Mouse (Mus musculus): Measurements from ENCODE around the gene Cacna1b. TPM values are rescaled to one million over a fixed set of nuclear protein-coding genes. Genes with fewer than 3 reads are reported as not detected.

Cacna1b gene
- not detected for total RNA-seq (2021)
- long read RNA-seq, experiment 1, result 0 reads
- long read RNA-seq, experiment 2, result 0 reads

DNA sequence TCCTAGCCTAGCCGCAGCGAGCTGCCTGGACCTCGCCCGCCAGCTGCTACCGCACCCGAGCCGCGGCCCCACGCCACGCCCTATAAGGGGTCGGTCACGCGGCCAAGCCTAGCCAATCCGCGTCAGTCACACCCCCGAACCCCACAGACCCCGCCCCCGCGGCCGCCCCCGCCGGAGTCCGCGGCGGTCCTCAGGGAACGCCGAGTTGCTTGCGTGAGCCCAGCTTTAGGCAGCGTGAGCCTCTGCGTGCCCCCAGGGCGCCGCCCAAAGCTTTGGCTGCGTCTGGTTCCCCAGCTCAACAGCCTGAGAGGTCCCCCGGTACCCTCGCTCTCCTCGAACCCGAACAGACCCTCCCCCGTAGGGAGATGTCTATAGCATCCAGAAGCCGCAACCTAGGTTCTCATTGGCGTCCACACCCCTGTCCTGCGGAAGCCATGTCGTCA is at the start of gene Cacna1b:
Gene Cacna1b (minus strand): TSS at position 38 of the 443 bp plus-strand sequence.
- DNase-seq (ENCODE audit: low spot score), result peak; percentile 2

DNA sequence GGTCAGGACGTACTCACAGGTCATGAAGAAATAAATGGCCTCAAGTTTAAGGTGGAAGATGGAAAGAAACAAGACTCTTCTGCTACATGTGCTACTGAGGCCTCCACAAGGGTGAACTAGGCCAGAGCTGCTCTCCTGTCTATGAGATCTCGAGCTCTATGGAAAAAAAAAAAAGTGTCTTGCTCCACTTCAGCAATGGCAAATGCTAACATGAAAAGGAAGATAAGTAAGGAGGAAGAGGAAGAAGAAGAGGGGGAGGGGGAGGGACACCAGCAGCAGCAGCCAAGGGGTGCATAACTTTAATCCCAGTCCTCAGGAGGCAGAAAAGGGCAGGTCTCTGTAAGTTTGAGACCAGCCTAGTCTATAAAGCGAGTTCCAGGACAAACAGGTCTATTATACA is 46.8 kb upstream of the Cacna1b start:
- no peak for DNase-seq (ENCODE audit: low spot score)

DNA sequence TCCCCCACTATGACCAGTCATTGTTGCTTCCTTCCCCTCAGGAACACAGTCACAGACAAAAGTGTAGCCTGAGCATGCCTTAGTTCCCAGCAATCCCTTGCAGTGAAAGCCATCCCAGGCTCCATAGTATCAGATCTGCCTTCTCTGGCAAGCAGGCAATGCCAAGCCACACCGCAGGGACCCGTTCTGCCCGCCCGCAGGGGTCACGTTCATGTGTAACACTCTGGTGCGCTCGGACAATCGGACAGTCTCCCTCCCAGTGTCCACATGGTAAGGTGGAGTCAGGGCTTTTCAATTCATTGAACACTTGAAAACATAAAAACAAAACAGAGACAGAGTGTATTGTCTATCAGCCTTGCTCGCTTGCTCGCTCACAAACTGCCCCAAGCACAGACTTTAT is 44.7 kb upstream of the Cacna1b start:
- no peak for DNase-seq (ENCODE audit: low spot score)

DNA sequence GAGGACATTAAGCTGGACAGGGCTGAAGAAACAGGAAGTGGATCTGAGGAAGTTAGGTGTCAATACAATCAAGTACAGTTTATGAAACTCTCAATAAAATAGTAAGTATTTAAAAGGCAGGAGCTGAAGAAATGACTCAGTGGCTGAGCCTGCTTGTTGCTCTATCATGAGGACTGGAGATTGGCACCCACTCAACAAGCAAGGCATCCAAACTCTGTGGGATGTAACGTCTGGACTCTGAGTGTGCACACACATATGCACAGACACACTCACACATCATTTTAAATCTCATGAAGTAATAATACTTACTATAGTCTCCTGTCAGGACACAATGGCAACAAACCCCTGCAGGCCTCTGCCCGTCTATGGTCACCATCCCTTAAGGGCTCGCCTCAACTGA is 44.1 kb upstream of the Cacna1b start:
- no peak for DNase-seq (ENCODE audit: low spot score)

DNA sequence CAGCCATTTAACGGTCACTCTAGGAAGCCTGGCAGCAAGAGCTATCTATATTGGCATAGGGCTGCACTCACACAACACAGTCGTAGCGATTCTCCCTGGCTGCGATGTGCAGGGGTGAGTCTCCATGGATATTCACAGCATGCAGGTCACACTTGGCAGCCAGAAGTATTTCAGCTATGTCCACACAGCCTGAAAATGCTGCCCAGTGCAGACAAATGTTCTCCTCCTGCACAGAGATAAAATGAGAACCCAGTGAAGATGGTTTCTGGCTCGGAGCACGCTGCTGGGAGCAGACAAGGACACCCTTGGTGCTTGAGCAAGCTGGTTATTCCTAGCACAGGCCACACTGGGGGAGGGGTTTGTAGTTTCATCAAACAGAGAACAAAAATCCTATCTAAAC is 43.2 kb upstream of the Cacna1b start:
- peak; percentile 55 for DNase-seq (ENCODE audit: low spot score)

DNA sequence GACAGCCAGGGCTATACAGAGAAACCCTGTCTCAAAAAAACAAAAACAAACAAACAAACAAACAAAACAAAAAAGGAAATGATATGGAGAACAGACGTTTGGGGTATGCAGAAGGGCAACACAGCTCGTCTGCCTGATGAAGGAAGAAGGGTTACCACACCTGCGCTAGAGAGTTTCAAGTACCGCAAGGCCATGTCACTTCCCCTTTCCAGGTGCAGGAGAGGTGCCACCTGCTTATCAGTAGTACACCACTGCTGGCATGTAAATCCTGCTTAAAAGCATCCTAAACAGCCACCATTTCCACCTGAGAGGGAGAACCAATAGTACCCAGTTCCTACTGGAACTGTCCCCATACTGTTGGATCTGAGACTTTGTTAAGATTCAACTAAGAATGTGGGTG is 42.7 kb upstream of the Cacna1b start:
- no peak for DNase-seq (ENCODE audit: low spot score)

DNA sequence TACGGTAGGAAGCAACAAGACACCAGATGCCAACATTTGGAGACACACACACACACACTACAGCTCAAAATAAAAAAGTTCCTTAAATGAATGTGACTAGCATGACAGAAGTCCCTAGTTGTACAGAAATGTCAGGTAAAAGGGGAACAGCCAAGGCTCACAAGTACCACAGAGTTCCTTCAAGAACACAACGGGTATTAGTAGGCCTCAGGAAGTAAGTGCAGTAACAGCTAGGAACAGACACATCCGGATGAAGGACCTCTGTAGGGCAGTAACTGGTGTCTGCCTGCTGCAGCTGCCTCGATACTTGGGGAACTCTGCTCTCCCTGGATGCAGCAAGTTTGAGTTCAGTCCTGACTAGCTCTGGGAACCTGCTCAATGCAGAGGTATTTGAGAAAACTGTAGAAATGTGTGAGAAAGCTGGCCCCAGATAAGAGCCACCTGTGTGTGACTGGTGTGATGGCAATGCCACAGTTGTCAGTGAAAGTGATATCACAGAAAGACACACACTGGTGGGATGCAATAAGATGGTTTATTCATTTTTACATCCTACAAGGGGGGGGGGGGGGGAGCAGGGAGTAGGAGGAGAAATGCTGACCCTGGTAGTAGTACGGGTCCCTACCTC is 34.0 kb upstream of the Cacna1b start:
- no peak for DNase-seq (ENCODE audit: low spot score)

DNA sequence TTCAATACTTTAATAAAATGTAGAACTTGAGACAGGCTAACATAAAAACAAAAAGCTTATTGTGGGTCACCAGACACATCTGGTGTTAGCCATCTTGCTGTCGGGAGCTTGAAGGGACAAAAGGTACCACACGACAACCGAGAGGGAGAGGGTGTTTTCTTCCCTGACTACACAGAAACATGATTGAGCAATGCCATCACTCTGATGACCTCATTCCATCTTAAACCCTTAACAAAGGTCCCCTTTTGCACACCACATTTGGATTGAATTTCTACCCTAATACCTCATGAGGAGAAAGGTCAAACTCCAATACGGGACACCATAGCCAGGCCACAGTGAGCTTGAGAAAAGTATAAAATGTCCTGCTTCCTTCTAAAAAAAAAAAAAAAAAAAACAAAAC is 24.3 kb upstream of the Cacna1b start:
- no peak for DNase-seq (ENCODE audit: low spot score)

DNA sequence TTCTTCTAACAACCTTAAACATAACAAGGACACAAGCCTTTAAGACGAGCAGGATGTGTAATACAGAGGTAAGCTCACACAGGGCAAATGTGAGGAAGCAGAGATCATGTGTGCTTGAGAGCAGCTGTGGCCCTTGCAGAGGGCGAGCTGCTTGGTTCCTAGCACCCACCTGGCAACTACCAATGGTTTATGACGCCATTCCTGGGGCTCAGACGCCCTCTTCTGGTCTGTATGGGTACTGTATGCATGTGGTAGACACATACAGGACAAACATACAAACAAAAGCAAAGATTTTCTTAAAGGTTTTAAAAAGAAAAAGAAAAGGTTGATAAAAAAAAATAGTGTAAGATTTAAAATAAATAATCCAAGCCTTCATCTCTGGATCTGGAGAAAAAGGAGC is 18.3 kb upstream of the Cacna1b start:
- no peak for DNase-seq (ENCODE audit: low spot score)

GRCm38 (mm10) chr2:24776831-24777230 is 13.9 kb upstream of the Cacna1b start:
- no peak for DNase-seq (ENCODE audit: low spot score)

DNA sequence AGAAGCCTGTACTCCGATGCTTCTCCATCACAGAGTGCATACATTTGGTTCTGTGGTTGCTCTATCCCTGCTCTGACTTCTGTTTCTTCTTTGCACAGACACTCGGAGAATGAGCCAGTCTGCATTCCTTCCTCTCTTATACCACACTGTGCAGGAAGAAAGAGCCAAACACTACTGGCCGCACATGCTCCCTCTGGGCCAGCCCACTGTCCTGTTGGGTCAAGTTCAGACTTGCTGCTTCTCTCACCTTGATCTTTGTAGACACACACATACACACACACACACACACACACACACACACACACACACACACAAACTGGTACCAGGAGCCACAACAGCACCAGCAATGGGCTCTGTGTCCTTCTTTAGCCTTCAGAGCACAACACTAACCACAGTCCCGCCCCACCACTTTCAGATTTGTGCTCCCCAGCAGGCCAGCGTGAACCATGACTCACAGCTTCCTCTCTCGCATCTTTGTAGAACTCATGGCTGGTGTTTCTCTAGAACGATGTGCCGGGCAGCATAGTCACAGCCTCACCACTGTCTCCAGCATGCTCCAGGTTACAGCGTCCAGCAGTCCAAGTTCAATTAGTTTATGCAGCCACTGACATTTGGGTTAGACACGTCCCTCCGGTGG is 13.1 kb upstream of the Cacna1b start:
- no peak for DNase-seq (ENCODE audit: low spot score)

- no peak for DNase-seq (ENCODE audit: low spot score)
Observed at GRCm38 (mm10) chr2:24774832-24775231, 11.9 kb upstream of the Cacna1b start.

GRCm38 (mm10) chr2:24770861-24771260 is 7.9 kb upstream of the Cacna1b start:
- DNase-seq (ENCODE audit: low spot score), result no peak

GRCm38 (mm10) chr2:24762446-24762960 is 449 bp downstream of the Cacna1b start:
- DNase-seq (ENCODE audit: low spot score), result no peak

GRCm38 (mm10) chr2:24761923-24762445 is 968 bp downstream of the Cacna1b start:
- DNase-seq (ENCODE audit: low spot score), result no peak

GRCm38 (mm10) chr2:24755276-24755675 is 7.7 kb downstream of the Cacna1b start:
- DNase-seq (ENCODE audit: low spot score), result peak; percentile 10

DNA sequence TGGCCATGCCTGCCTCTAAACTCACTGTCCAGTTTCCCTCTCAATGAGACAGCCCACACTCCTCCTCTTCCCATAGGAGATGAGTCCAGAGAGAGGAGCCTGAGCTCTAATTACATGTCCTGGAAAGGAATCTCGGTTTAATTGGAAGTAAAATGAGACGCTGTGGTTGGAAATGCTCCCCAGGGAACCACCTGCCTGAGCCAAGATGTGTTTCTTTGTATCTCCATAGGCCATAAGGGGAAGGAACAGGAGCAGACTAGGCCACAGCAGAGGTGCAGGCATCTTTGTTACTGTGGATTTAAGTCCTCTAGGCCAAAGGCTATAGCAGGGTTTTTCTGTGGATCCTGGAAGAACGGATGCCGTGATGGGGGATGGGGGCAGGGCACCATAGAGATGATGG is 10.4 kb downstream of the Cacna1b start:
- no peak for DNase-seq (ENCODE audit: low spot score)

GRCm38 (mm10) chr2:24750051-24750450 is 12.9 kb downstream of the Cacna1b start:
- DNase-seq (ENCODE audit: low spot score), result no peak

- DNase-seq (ENCODE audit: low spot score), result no peak
Observed at GRCm38 (mm10) chr2:24747878-24748277, 15.1 kb downstream of the Cacna1b start.

- no peak for DNase-seq (ENCODE audit: low spot score)
Observed at GRCm38 (mm10) chr2:24739701-24740100, 23.3 kb downstream of the Cacna1b start.

DNA sequence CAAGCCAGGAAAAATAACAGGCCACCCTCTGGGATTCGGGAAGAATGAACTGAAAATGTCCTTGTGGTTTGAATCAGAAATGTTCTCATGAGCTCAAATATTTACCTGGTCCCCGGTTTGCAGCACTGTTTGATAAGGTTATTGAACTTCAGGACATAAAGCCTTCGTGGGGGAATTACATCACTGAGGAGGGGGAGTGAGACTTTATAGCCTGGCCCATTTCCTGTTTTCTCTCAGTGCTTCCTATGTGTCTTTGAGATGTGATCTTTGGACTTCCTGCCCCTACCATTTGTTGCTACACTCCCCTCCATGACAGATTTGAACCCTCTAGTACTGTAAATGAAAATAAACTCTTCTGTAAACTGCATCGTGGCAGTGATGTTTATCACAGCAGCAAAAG is 29.8 kb downstream of the Cacna1b start:
- no peak for DNase-seq (ENCODE audit: low spot score)

DNA sequence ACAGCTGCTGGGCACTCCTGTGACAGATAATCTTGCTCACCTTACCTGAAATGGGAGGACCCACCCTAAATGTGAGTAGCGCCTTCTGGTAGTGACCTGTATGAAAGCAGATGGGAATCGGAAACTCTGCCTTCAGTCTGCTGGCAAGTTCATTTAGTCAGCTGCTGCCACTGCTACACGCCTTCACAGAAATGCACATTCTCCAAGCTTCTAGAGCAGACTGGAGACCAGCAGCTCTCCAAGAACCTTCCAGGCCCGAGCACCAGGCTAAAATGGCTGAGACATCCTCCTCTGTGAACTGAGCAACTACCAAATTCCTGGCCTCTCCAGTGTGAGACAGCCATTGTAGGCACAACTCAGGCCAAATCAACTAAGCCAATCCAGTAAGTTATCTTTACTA is 37.1 kb downstream of the Cacna1b start:
- DNase-seq (ENCODE audit: low spot score), result no peak
